Mouse (Mus musculus): Measurements from ENCODE around the gene Olfr166. TPM values are rescaled to one million over a fixed set of nuclear protein-coding genes. Genes with fewer than 3 reads are reported as not detected.
"Not testable (repeated sequence)": the region's sequence is repeated elsewhere in the genome, so short reads cannot be mapped to it uniquely, and the experiment has no call there.

Gene Olfr166
- not detected in 2 replicates for polyA plus RNA-seq (2014; fragmentation: Nextera tagmentation; extraction: Ambion mirVana)

DNA sequence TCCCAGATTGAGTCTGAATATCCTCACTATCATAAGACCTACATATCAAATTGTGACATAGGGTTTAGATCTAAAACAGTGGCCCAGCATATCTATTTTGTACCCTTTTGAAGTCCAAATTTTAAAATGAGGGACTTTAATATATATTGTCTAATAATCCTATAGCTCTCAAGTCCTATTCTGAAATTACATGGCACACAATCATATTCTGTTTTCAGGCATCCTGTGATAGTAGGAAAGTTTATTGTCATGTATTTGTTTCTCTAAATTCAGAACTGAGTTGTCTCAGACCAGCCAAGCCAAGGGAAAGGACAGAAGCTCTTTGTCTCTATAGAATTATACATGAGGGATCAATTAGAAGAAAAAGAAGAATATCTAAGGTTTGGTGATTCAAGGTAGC lies at the start of gene Olfr166:
Gene Olfr166 (plus strand): TSS at position 301 of the 400 bp plus-strand sequence.
- Histone ChIP-seq H3K27me3 (ENCODE audit: control insufficient read depth, insufficient read depth, low read length) (no peaks in the 10 kb centered on the region), H3K4me3 (ENCODE audit: low read depth, low read length) (no peak within 1 kb of the TSS), H3K4me2 (ENCODE audit: low read depth, low read length) (no peak within 1 kb of the TSS), H3K27ac (ENCODE audit: low read depth, low read length) (no peak within 1 kb of the TSS), H3K9me3 (ENCODE audit: control insufficient read depth, low read length) (no peaks in the 10 kb centered on the region), H3K9ac (replicated peaks; ENCODE audit: low read depth, low read length) (no peak within 1 kb of the TSS), H3K36me3 (ENCODE audit: control insufficient read depth, insufficient read depth, low read length) (no peaks in the 10 kb centered on the region), H3K4me1 (ENCODE audit: control insufficient read depth, insufficient read depth, low read length) (no peaks in the 10 kb centered on the region)
- no peak for ATAC-seq (ENCODE audit: low read depth)

DNA sequence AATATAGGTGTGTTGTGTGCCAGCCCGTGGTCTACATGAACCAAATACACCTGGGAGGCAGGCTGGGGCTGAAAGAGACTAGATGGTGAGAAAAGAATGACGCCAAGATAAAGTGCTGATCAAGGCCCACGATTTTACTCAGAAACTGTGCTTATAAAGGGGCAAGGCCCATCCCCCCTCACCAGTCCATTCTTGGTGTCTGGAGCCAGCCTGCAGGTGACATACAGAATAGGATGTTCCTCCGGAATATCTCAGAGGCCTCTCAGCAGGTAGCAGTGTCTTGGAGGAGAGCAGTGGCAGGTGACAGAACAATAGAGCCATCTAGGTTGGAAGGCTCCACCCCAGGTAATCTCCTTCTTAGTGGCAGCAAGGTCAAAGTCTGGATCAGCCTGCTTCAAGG lies 24.8 kb upstream of the Olfr166 start:
- not testable (repeated sequence) for H3K36me3 ChIP-seq (ENCODE audit: control insufficient read depth, insufficient read depth, low read length); H3K4me3 ChIP-seq (ENCODE audit: low read depth, low read length); H3K4me1 ChIP-seq (ENCODE audit: control insufficient read depth, insufficient read depth, low read length); H3K4me2 ChIP-seq (ENCODE audit: low read depth, low read length); ATAC-seq (ENCODE audit: low read depth); H3K9me3 ChIP-seq (ENCODE audit: control insufficient read depth, low read length); H3K27me3 ChIP-seq (ENCODE audit: control insufficient read depth, insufficient read depth, low read length); H3K27ac ChIP-seq (ENCODE audit: low read depth, low read length); H3K9ac ChIP-seq (replicated peaks; ENCODE audit: low read depth, low read length)
- WGBS: 82% methylated on average over 4 of the region's 4 CpGs

DNA sequence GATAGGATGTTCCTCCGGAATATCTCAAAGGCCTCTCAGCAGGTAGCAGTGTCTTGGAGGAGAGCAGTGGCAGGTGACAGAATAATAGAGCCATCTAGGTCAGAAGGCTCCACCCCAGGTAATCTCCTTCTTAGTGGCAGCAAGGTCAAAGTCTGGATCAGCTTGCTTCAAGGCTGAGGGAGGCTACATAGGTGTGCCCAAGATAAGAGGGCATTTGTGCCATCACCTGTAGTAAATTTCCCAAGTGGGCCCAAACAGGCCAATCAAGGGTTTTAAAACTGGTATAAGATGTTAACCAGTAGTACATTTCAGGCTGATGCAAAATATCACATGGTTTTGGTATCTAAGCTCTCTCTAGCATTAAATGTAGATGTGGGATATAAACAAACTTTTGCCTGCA lies 19.1 kb upstream of the Olfr166 start:
- Histone ChIP-seq H3K27ac (ENCODE audit: low read depth, low read length) (no peak overlapping the region), H3K9ac (replicated peaks; ENCODE audit: low read depth, low read length) (no peak overlapping the region), H3K4me3 (ENCODE audit: low read depth, low read length) (no peak overlapping the region), H3K4me1 (ENCODE audit: control insufficient read depth, insufficient read depth, low read length) (no peaks in the 10 kb centered on the region), H3K9me3 (ENCODE audit: control insufficient read depth, low read length) (no peaks in the 10 kb centered on the region), H3K27me3 (ENCODE audit: control insufficient read depth, insufficient read depth, low read length) (no peaks in the 10 kb centered on the region), H3K36me3 (ENCODE audit: control insufficient read depth, insufficient read depth, low read length) (no peaks in the 10 kb centered on the region), H3K4me2 (ENCODE audit: low read depth, low read length) (no peak overlapping the region)
- no peak for ATAC-seq (ENCODE audit: low read depth)
- 92% methylated on average over 1 of the region's 1 CpGs for WGBS

DNA sequence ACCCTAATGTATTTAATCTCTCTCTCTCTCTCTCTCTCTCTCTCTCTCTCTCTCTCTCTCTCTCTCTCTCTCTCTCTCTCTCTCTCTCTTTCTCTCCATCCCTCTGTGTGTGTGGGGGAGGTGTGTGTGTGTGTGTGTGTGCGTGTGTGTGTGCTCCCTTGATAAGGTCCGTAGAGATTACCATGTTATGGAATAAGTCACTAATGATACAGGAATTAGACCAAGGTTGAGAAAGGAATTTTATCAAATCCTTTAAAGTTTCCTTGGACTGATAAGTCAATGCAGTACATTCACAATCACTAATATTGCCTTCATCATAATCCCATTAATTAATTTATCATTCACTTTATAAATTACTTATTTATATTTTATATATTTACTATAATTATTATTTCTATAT lies 38.7 kb downstream of the Olfr166 start, which contains the start of gene Olfr167:
Gene Olfr167 (minus strand): TSS at position 101 of the 400 bp plus-strand sequence.
- Histone ChIP-seq H3K36me3 (ENCODE audit: control insufficient read depth, insufficient read depth, low read length) (no peaks in the 10 kb centered on the region), H3K4me3 (ENCODE audit: low read depth, low read length) (no peak within 1 kb of the TSS), H3K4me1 (ENCODE audit: control insufficient read depth, insufficient read depth, low read length) (no peaks in the 10 kb centered on the region), H3K4me2 (ENCODE audit: low read depth, low read length) (no peak within 1 kb of the TSS), H3K27ac (ENCODE audit: low read depth, low read length) (no peak within 1 kb of the TSS), H3K9me3 (ENCODE audit: control insufficient read depth, low read length) (no peaks in the 10 kb centered on the region), H3K27me3 (ENCODE audit: control insufficient read depth, insufficient read depth, low read length) (no peaks in the 10 kb centered on the region), H3K9ac (replicated peaks; ENCODE audit: low read depth, low read length) (no peak within 1 kb of the TSS)
- no peak for ATAC-seq (ENCODE audit: low read depth)
- 82% methylated on average over 2 of the region's 2 CpGs for WGBS

DNA sequence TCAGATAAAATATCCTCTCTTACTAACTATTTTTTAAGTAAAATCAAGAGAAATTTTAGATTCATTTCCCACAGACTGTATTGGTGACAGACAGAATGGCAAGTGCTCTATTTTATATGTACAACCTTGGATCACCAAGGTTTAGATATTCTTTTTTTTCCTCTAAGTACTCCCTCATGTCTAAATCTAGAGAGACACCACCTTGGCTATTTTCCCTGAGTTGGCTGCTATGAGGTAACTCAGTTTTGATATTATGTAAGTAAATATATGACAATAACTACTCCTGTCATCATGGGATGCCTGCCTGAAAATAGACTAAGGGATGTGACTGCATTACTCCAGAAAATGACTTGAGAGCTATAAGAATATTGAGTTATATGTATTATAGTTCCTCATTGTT lies 52.0 kb downstream of the Olfr166 start, which contains the start of gene Olfr168:
Gene Olfr168 (minus strand): TSS at position 101 of the 400 bp plus-strand sequence.
- H3K9me3 ChIP-seq (ENCODE audit: control insufficient read depth, low read length): no peaks in the 10 kb centered on the region
- H3K27ac ChIP-seq (ENCODE audit: low read depth, low read length): no peak within 1 kb of the TSS
- H3K36me3 ChIP-seq (ENCODE audit: control insufficient read depth, insufficient read depth, low read length): no peaks in the 10 kb centered on the region
- H3K4me3 ChIP-seq (ENCODE audit: low read depth, low read length): no peak within 1 kb of the TSS
- no peak within 1 kb of the TSS for H3K4me2 ChIP-seq (ENCODE audit: low read depth, low read length)
- no peak for ATAC-seq (ENCODE audit: low read depth)
- H3K9ac ChIP-seq (replicated peaks; ENCODE audit: low read depth, low read length): no peak within 1 kb of the TSS
- no peaks in the 10 kb centered on the region for H3K4me1 ChIP-seq (ENCODE audit: control insufficient read depth, insufficient read depth, low read length)
- H3K27me3 ChIP-seq (ENCODE audit: control insufficient read depth, insufficient read depth, low read length): no peaks in the 10 kb centered on the region

Other genes with a start within 250 kb of the Olfr166 start
- gene Olfr164, start 169.6 kb upstream of the Olfr166 start, polyA plus RNA-seq (2014; fragmentation: Nextera tagmentation; extraction: Ambion mirVana): not detected in 2 replicates
- not detected in 2 replicates for gene Olfr165, start 60.6 kb upstream of the Olfr166 start, polyA plus RNA-seq (2014; fragmentation: Nextera tagmentation; extraction: Ambion mirVana)
- gene Olfr167, start 38.6 kb downstream of the Olfr166 start, polyA plus RNA-seq (2014; fragmentation: Nextera tagmentation; extraction: Ambion mirVana): not detected in 2 replicates
- not detected in 2 replicates for gene Olfr168, start 51.9 kb downstream of the Olfr166 start, polyA plus RNA-seq (2014; fragmentation: Nextera tagmentation; extraction: Ambion mirVana)
- gene Olfr169, start 88.1 kb downstream of the Olfr166 start, polyA plus RNA-seq (2014; fragmentation: Nextera tagmentation; extraction: Ambion mirVana): not detected in 2 replicates
- not detected in 2 replicates for gene Olfr170, start 128.2 kb downstream of the Olfr166 start, polyA plus RNA-seq (2014; fragmentation: Nextera tagmentation; extraction: Ambion mirVana)
- not detected in 2 replicates for gene Olfr171, start 146.2 kb downstream of the Olfr166 start, polyA plus RNA-seq (2014; fragmentation: Nextera tagmentation; extraction: Ambion mirVana)
- not detected in 2 replicates for gene Lamp3, start 222.7 kb downstream of the Olfr166 start, polyA plus RNA-seq (2014; fragmentation: Nextera tagmentation; extraction: Ambion mirVana)